Mouse (Mus musculus) heart, postnatal 0 days (tissue): ENCODE measurements at regions not wholly inside any gene's neighbourhood (a gene's known extent, or its start where the extent isn't known, plus 50 kb on each side); places are given as distances from the start of the nearest gene placed in this dataset.

ENCODE experiments used
- ATAC-seq: fragments of 200-750 bp; cut with Nextera tagmentation; 2 replicates; pipeline ENCODE4 v1.8.0; 2017; ENCODE audit warnings: low read depth, moderate number of reproducible peaks, moderate library complexity; ENCODE audit not compliant: insufficient read depth
- DNase-seq: peaks from one replicate; pipeline ENCODE4 v3.0.0-alpha.2; 2016; ENCODE audit warnings: low spot score
- H3K27ac ChIP-seq: fragments of 300-500 bp; sonication (generic); 2 replicates; pipeline ENCODE4 v1.5.1; 2014; ENCODE audit warnings: low read depth, mild to moderate bottlenecking
- H3K27me3 ChIP-seq: fragments of 300-500 bp; sonication (generic); 2 replicates; pipeline ENCODE4 v1.6.1; 2014; ENCODE audit warnings: low read length, mixed read lengths; ENCODE audit not compliant: control insufficient read depth, insufficient read depth
- H3K36me3 ChIP-seq: fragments of 300-500 bp; sonication (generic); replicated peaks from 2 replicates; pipeline ENCODE4 v1.6.1; 2014; ENCODE audit warnings: low read length, mixed read lengths; ENCODE audit not compliant: control insufficient read depth, insufficient read depth
- H3K4me1 ChIP-seq: fragments of 300-500 bp; sonication (generic); 2 replicates; pipeline ENCODE4 v1.6.1; 2014; ENCODE audit warnings: antibody characterized with exemption; ENCODE audit not compliant: control insufficient read depth, insufficient read depth
- H3K4me2 ChIP-seq: fragments of 300-500 bp; sonication (generic); 2 replicates; pipeline ENCODE4 v1.6.1; 2014; ENCODE audit warnings: low read depth, mild to moderate bottlenecking, low read length, moderate library complexity
- H3K4me3 ChIP-seq: fragments of 300-500 bp; sonication (generic); 2 replicates; pipeline ENCODE4 v1.5.1; 2014; ENCODE audit warnings: low read depth, low read length
- H3K9ac ChIP-seq: fragments of 300-500 bp; sonication (generic); replicated peaks from 2 replicates; pipeline ENCODE4 v1.6.1; 2014; ENCODE audit warnings: low read depth, low read length, mixed read lengths
- H3K9me3 ChIP-seq: fragments of 300-500 bp; sonication (generic); replicated peaks from 2 replicates; pipeline ENCODE4 v1.6.1; 2016; ENCODE audit warnings: low read length; ENCODE audit not compliant: control insufficient read depth
- CTCF ChIP-seq: IDR thresholded peaks from 2 replicates; pipeline ENCODE4 v1.5.1; 2016; ENCODE audit warnings: antibody characterized with exemption, control low read depth, low read depth
- EP300 ChIP-seq: IDR thresholded peaks from 2 replicates; pipeline ENCODE4 v1.6.1; 2016; ENCODE audit warnings: antibody characterized with exemption, low read depth
- WGBS: fragments of 180-500 bp; shearing (Covaris S2); extraction: QIAGEN DNeasy Blood & Tissue Kit; methylation state at CpG from one replicate; pipeline ENCODE4 v1.1.7; 2014; 5-methylcytosine and 5-hydroxymethylcytosine counted together

DNA sequence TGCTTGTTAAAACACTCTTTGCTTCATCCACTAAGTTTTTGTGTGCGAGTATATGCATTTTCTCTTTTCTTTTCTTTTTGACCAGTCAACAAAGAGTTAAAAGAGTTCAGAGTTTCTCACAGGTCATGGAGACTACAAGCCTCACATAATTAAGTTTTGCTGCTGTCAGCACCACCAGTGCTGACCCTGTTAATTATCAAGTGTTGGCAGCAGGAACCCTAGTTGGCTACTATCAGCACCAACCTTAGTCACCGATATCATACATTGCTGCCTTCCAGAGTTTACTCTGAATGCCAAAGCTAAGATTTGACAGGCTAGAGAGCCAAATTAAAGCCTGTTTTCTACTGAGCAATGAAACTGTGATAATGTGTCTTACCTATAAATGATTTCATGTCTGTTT is 491.8 kb upstream of the Cntnap2 start:
- Histone ChIP-seq H3K36me3 (no peaks in the 10 kb centered on the region), H3K4me2 (no peak overlapping the region), H3K4me3 (no peak overlapping the region), H3K4me1 (0 out of 2 replicates have a peak, but pooled peaks cover 6% of the 10 kb centered on the region), H3K9me3 (no peaks in the 10 kb centered on the region), H3K9ac (no peak overlapping the region), H3K27me3 (no peaks in the 10 kb centered on the region), H3K27ac (peak overlapping the region; percentile 31)
- TF ChIP-seq EP300 (peak; percentile 81), CTCF (no peak)
- ATAC-seq (peak; percentile 95), DNase-seq (peak; percentile 78)
- 41% methylated on average over 2 of the region's 2 CpGs for WGBS

DNA sequence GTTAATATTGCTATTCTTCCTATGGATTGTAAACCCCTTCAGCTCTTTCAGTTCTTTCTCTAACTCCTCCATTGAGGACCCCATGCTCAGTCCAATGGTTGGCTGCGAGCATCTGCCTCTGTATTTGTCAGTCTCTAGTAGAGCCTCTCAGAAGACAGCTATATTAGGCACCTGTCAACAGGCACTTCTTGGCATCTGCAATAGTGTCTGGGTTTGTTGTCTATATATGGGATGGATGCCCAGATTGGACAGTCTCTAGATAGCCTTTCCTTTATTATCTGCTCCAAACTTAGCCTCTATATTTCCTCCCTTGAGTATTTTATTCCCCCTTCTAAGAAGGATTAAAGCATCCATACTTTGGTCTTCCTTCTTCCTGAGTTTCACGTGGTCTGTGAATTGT is 490.2 kb upstream of the Cntnap2 start:
- Histone ChIP-seq H3K9me3 (0 out of 2 replicates have a peak, but pooled peaks cover 1% of the 10 kb centered on the region), H3K36me3 (no peaks in the 10 kb centered on the region), H3K27me3 (no peaks in the 10 kb centered on the region), H3K4me3 (no peak overlapping the region), H3K4me2 (no peak overlapping the region), H3K27ac (peak overlapping the region; percentile 12; the same call in 1 of the 2 replicates), H3K4me1 (0 out of 2 replicates have a peak, but pooled peaks cover 6% of the 10 kb centered on the region), H3K9ac (no peak overlapping the region)
- ATAC-seq = peak; percentile 39; the same call in 1 of the 2 replicates
- WGBS = 20% methylated on average over 2 of the region's 2 CpGs
- DNase-seq = no peak
- TF ChIP-seq EP300 (no peak), CTCF (no peak)

DNA sequence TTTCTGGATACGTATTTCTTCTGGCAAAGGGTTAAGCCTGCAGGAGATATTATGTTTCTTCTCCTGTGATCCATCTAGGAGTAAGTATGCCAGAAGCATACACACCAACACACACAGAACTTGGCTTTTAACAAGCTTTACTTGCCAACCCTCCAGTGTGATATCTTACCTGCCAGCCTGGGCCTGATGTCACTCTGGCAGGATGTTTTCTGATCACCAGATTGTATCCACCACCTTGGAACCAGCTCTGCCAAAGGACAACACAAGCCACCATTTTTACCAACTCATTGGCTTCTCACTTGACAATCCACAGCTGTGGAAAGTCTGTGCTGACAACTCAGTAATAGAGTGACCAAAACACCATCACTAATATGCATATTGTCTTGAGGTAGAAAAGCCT is 469.0 kb upstream of the Cntnap2 start:
- H3K27ac ChIP-seq = no peak overlapping the region
- no peaks in the 10 kb centered on the region for H3K4me1 ChIP-seq
- H3K4me3 ChIP-seq = no peak overlapping the region
- no peaks in the 10 kb centered on the region for H3K36me3 ChIP-seq
- no peak for DNase-seq
- no peaks in the 10 kb centered on the region for H3K27me3 ChIP-seq
- TF ChIP-seq CTCF = no peak
- no peak overlapping the region for H3K4me2 ChIP-seq
- 81% methylated on average over 1 of the region's 1 CpGs for WGBS
- no peak for ATAC-seq
- no peak overlapping the region for H3K9ac ChIP-seq
- H3K9me3 ChIP-seq = no peaks in the 10 kb centered on the region
